Mouse (Mus musculus) lung, adult 18-20 months (tissue): ENCODE measurements around the gene Nop53.

Experiments used
- DNase-seq, 2 experiments: peaks; one replicate each; pipeline ENCODE4 v3.0.0; 2022; ENCODE audit warnings: mixed read lengths in 2 of 2

The Nop53 gene

GRCm38 (mm10) chr7:15956143-15956542 lies 10.3 kb upstream of the Nop53 start:
- DNase-seq: peak; percentile 63 to 77

- DNase-seq: peak; percentile 79 to 86
Measured at GRCm38 (mm10) chr7:15955509-15955908, 9.6 kb upstream of the Nop53 start.

- peak; percentile 85 to 90 for DNase-seq
Measured at GRCm38 (mm10) chr7:15954978-15955443, 9.1 kb upstream of the Nop53 start.

- no peak for DNase-seq
Measured at GRCm38 (mm10) chr7:15954436-15954835, 8.6 kb upstream of the Nop53 start.

GRCm38 (mm10) chr7:15953307-15954074 lies 7.6 kb upstream of the Nop53 start:
- no peak for DNase-seq

- no peak for DNase-seq
Measured at GRCm38 (mm10) chr7:15952416-15952815, 6.5 kb upstream of the Nop53 start.

GRCm38 (mm10) chr7:15950008-15950407 lies 4.1 kb upstream of the Nop53 start:
- no peak for DNase-seq

- DNase-seq: no peak
Measured at GRCm38 (mm10) chr7:15949216-15949790, 3.4 kb upstream of the Nop53 start.

GRCm38 (mm10) chr7:15948381-15948941 lies 2.6 kb upstream of the Nop53 start:
- DNase-seq: peak; percentile 90 to 92

- no peak for DNase-seq
Measured at GRCm38 (mm10) chr7:15947653-15948260, 1.9 kb upstream of the Nop53 start.

- DNase-seq: no peak
Measured at GRCm38 (mm10) chr7:15945211-15945610, 663 bp downstream of the Nop53 start.

GRCm38 (mm10) chr7:15944311-15944710 lies 1.6 kb downstream of the Nop53 start:
- no peak for DNase-seq

GRCm38 (mm10) chr7:15938621-15939020 lies 7.3 kb downstream of the Nop53 start:
- no peak for DNase-seq

GRCm38 (mm10) chr7:15937491-15937890 lies 8.4 kb downstream of the Nop53 start:
- no peak for DNase-seq

- DNase-seq: no peak
Measured at GRCm38 (mm10) chr7:15933437-15934359, 12.2 kb downstream of the Nop53 start.

GRCm38 (mm10) chr7:15931635-15932034 lies 14.2 kb downstream of the Nop53 start:
- no peak for DNase-seq

- no peak for DNase-seq
Measured at GRCm38 (mm10) chr7:15930543-15930942, 15.3 kb downstream of the Nop53 start.

GRCm38 (mm10) chr7:15929910-15930309 lies 16.0 kb downstream of the Nop53 start:
- peak; percentile 67 to 71 for DNase-seq

- peak; percentile 90 to 91 for DNase-seq
Measured at GRCm38 (mm10) chr7:15922220-15922773, 23.6 kb downstream of the Nop53 start, which contains the start of gene Selenow. Gene Selenow, minus strand, starts transcription at chr7:15922402.

GRCm38 (mm10) chr7:15921796-15922195 lies 24.1 kb downstream of the Nop53 start:
- DNase-seq: peak; percentile 56 to 66

GRCm38 (mm10) chr7:15920645-15921190 lies 25.2 kb downstream of the Nop53 start:
- no peak for DNase-seq

- DNase-seq: no peak
Measured at GRCm38 (mm10) chr7:15919947-15920346, 25.9 kb downstream of the Nop53 start.
